Mouse (Mus musculus): ENCODE results near the gene Fut1.

DNA sequence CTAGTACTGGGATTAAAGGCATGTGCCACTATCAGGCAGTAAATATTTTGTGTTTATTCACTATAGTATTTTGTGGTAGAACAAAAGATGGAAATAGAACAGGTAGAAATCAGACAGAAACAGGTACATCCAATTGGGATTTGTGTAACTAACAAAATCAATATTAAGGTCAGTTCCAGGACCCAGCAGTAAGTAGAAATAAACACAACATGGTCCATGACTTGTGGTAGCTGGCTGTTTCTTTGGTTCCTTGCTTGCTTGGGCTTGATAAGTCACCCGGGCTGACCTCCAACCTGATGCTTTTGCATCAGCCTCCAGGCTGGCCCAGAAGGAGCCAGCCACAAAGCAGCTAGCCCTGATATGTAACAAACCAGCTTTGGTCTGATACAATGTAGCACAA, 7.6 kb upstream of the Fut1 start:
- TF ChIP-seq CTCF (IDR thresholded peaks at IDR 0.05; ENCODE audit: extremely low read depth, insufficient read depth, insufficient read length, insufficient replicate concordance) = no peak
- TF ChIP-seq POLR2A (IDR thresholded peaks at IDR 0.05; ENCODE audit: low read depth, low read length) = no peak

Data from spleen, adult 2 months (tissue).